In the genomic region with DNA sequence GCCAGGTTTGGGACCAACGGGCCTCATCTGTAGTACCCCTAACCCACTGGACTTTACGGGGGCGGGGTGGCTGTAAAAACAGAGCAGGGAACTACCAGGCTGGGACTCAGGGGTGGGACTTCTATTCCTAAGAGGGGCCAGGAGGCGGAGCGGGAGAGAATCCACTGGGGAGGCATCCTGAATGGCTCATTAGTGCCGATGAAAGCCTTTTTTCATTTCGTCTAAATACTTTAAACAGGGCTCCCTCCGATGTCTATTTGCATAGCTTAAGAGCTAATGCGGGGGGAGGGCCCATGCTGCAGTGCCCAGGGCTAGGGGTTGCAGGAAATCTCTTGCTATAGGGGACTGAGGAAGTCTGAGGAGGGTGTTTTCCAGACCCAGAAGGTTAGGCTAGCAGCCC, we compare ENCODE assay signal across 11 mouse cellular contexts. TPM values are rescaled to one million over a fixed set of nuclear protein-coding genes. Genes with fewer than 3 reads are reported as not detected.
DNase-seq lines count a peak whose midpoint lies in the region; ATAC-seq and TF ChIP-seq lines count a peak whose summit lies in the region.
"Had no signal": no experiment of that assay in that cellular context is flagged by ENCODE, and none has a peak within 500 bp of the region (broad histone marks: within the 10 kb centered on the region; RNA-seq: fewer than 3 reads in every experiment).

No protein-coding gene starts in this region.

- no peak overlapping the region for H3K9ac ChIP-seq in neural tube, embryonic 11.5 days (ENCODE audit: low read length)
- H3K9ac ChIP-seq in forebrain, postnatal 0 days: no peak overlapping the region
- H3K9ac ChIP-seq in stomach, postnatal 0 days (ENCODE audit: low read length): no peak overlapping the region
- H3K9ac ChIP-seq: liver, embryonic 15.5 days had no signal

- no peaks in the 10 kb centered on the region for H3K9me3 ChIP-seq in neural tube, embryonic 11.5 days (ENCODE audit: control insufficient read depth, low read length)
- no peaks in the 10 kb centered on the region for H3K9me3 ChIP-seq in forebrain, postnatal 0 days (ENCODE audit: low read length)
- no peaks in the 10 kb centered on the region for H3K9me3 ChIP-seq in midbrain, embryonic 10.5 days (replicated peaks)
- H3K9me3 ChIP-seq in stomach, postnatal 0 days (ENCODE audit: control insufficient read depth, low read length): no peaks in the 10 kb centered on the region
- H3K9me3 ChIP-seq: liver, embryonic 15.5 days had no signal

- H3K4me3 ChIP-seq in neural tube, embryonic 11.5 days (ENCODE audit: low read depth, low read length): no peak overlapping the region
- H3K4me3 ChIP-seq in forebrain, postnatal 0 days (ENCODE audit: low read depth, low read length): no peak overlapping the region
- peak overlapping the region; percentile 32 for H3K4me3 ChIP-seq in midbrain, embryonic 10.5 days
- H3K4me3 ChIP-seq in stomach, postnatal 0 days (ENCODE audit: low read depth, low read length): no peak overlapping the region
- H3K4me3 ChIP-seq in cerebellum, adult 2 months (replicated peaks; ENCODE audit: insufficient read depth, low read depth, low read length): no peak overlapping the region
- H3K4me3 ChIP-seq: heart, adult 2 months; liver, embryonic 15.5 days had no signal

- H3K27ac ChIP-seq in neural tube, embryonic 11.5 days (ENCODE audit: low read depth, low read length): no peak overlapping the region
- H3K27ac ChIP-seq in forebrain, postnatal 0 days (ENCODE audit: low read depth, low read length): peak overlapping the region; percentile 62
- H3K27ac ChIP-seq in midbrain, embryonic 10.5 days (replicated peaks): peak overlapping the region; percentile 56
- H3K27ac ChIP-seq in stomach, postnatal 0 days (replicated peaks): no peak overlapping the region
- no peak overlapping the region for H3K27ac ChIP-seq in cerebellum, adult 2 months (ENCODE audit: insufficient read depth, low read length)
- H3K27ac ChIP-seq: heart, adult 2 months; liver, embryonic 15.5 days had no signal

- H3K36me3 ChIP-seq in neural tube, embryonic 11.5 days (ENCODE audit: control insufficient read depth, insufficient read depth, low read length): no peaks in the 10 kb centered on the region
- 0 out of 2 replicates have a peak, but pooled peaks cover 5% of the 10 kb centered on the region for H3K36me3 ChIP-seq in forebrain, postnatal 0 days (ENCODE audit: insufficient read depth)
- H3K36me3 ChIP-seq in midbrain, embryonic 10.5 days: no peaks in the 10 kb centered on the region
- no peaks in the 10 kb centered on the region for H3K36me3 ChIP-seq in stomach, postnatal 0 days (ENCODE audit: control insufficient read depth, insufficient read depth, low read length)
- H3K36me3 ChIP-seq: liver, embryonic 15.5 days had no signal

- TF ChIP-seq CTCF in forebrain, postnatal 0 days (IDR thresholded peaks at IDR 0.05; ENCODE audit: low read depth): no peak
- no peak for TF ChIP-seq CTCF in stomach, postnatal 0 days (IDR thresholded peaks at IDR 0.05; ENCODE audit: low read depth)
- no peak for TF ChIP-seq CTCF in cerebellum, adult 2 months (IDR thresholded peaks at IDR 0.05; ENCODE audit: borderline replicate concordance, insufficient read depth, low read depth, low read length)

- H3K27me3 ChIP-seq in neural tube, embryonic 11.5 days (ENCODE audit: control insufficient read depth, insufficient read depth, low read length): peaks cover 29% of the 10 kb centered on the region
- no peaks in the 10 kb centered on the region for H3K27me3 ChIP-seq in forebrain, postnatal 0 days (ENCODE audit: insufficient read depth, low read length)
- H3K27me3 ChIP-seq in midbrain, embryonic 10.5 days (ENCODE audit: low read depth, poor library complexity, severe bottlenecking): peaks cover 83% of the 10 kb centered on the region
- no peaks in the 10 kb centered on the region for H3K27me3 ChIP-seq in stomach, postnatal 0 days (ENCODE audit: control insufficient read depth, insufficient read depth, low read length)
- H3K27me3 ChIP-seq in cerebellum, adult 2 months (ENCODE audit: control insufficient read depth, insufficient read depth, low read length): no peaks in the 10 kb centered on the region

- H3K4me2 ChIP-seq in neural tube, embryonic 11.5 days (ENCODE audit: low read depth): no peak overlapping the region
- H3K4me2 ChIP-seq in forebrain, postnatal 0 days (ENCODE audit: low read depth): peak overlapping the region; percentile 33
- H3K4me2 ChIP-seq in stomach, postnatal 0 days (replicated peaks; ENCODE audit: low read depth): no peak overlapping the region
- H3K4me2 ChIP-seq: liver, embryonic 15.5 days had no signal

- H3K4me1 ChIP-seq in neural tube, embryonic 11.5 days (ENCODE audit: control insufficient read depth, insufficient read depth, low read length): peaks cover 6% of the 10 kb centered on the region; the same call in 1 of the 2 replicates
- peaks cover 18% of the 10 kb centered on the region; the same call in 1 of the 2 replicates for H3K4me1 ChIP-seq in forebrain, postnatal 0 days (ENCODE audit: insufficient read depth)
- peaks cover 32% of the 10 kb centered on the region for H3K4me1 ChIP-seq in midbrain, embryonic 10.5 days
- no peaks in the 10 kb centered on the region for H3K4me1 ChIP-seq in stomach, postnatal 0 days (replicated peaks; ENCODE audit: control insufficient read depth, insufficient read depth)
- peaks cover 42% of the 10 kb centered on the region for H3K4me1 ChIP-seq in cerebellum, adult 2 months (ENCODE audit: control insufficient read depth, insufficient read depth, low read length)
- H3K4me1 ChIP-seq: liver, embryonic 15.5 days had no signal

- peak; percentile 50 for ATAC-seq in neural tube, embryonic 11.5 days (ENCODE audit: insufficient read depth, low FRiP score, low TSS enrichment)
- peak; percentile 69 for ATAC-seq in forebrain, postnatal 0 days
- ATAC-seq in stomach, postnatal 0 days (ENCODE audit: low FRiP score, low TSS enrichment): no peak

- DNase-seq in neural tube, embryonic 11.5 days (ENCODE audit: low spot score): peak; percentile 62
- no peak for DNase-seq in neural tube, embryonic 10.5 days (ENCODE audit: extremely low spot score, low spot score)
- peak; percentile 70 for DNase-seq in forebrain, postnatal 0 days
- peak; percentile 30 for DNase-seq in midbrain, embryonic 10.5 days (ENCODE audit: low spot score)
- no peak for DNase-seq in stomach, postnatal 0 days (ENCODE audit: low spot score)
- no peak for DNase-seq in testis, postnatal 14 days (ENCODE audit: low spot score)
- no peak for DNase-seq in ovary, postnatal 14 days (ENCODE audit: low spot score)
- no peak for DNase-seq in cerebellum, adult 2 months
- DNase-seq: heart, adult 2 months; layer of hippocampus, adult 9-11 months had no signal

- no peak for TF ChIP-seq POLR2A in cerebellum, adult 2 months (IDR thresholded peaks at IDR 0.05; ENCODE audit: borderline replicate concordance, insufficient read depth, low read length)

- TF ChIP-seq EP300 in stomach, postnatal 0 days (optimal IDR thresholded peaks at IDR 0.05): no peak

- 3% methylated on average over 9 of the region's 9 CpGs for WGBS in neural tube, embryonic 11.5 days
- 7% methylated on average over 9 of the region's 9 CpGs for WGBS in forebrain, postnatal 0 days
- 5% methylated on average over 9 of the region's 9 CpGs for WGBS in midbrain, embryonic 10.5 days
- 9% methylated on average over 9 of the region's 9 CpGs for WGBS in stomach, postnatal 0 days
- WGBS in cerebellum, adult 2 months: 64% methylated on average over 9 of the region's 9 CpGs

RNA-seq across cellular contexts. Expression of gene Sez6, which starts 17.3 kb away (rescaled TPM):
- polyA plus RNA-seq in neural tube, embryonic 11.5 days (2014; fragmentation: Nextera tagmentation; extraction: Ambion mirVana): 12.4 and 13.8 TPM in 2 replicates
- 150 and 194 TPM in 2 replicates for total RNA-seq in forebrain, postnatal 0 days (2014; rRNA removed)
- polyA plus RNA-seq in forebrain, postnatal 0 days (2015; fragmentation: Nextera tagmentation; extraction: Ambion mirVana): 183 and 214 TPM in 2 replicates
- polyA plus RNA-seq in midbrain, embryonic 10.5 days (2016; fragmentation: Nextera tagmentation; extraction: Ambion mirVana): 3.5 and 7.1 TPM in 2 replicates
- 1.2 and 1.4 TPM in 2 replicates for polyA plus RNA-seq in stomach, postnatal 0 days (2015; fragmentation: Nextera tagmentation; extraction: Ambion mirVana)
- polyA plus RNA-seq in cerebellum, adult 2 months (2012; rRNA removed): 71.0 and 76.9 TPM in 2 replicates

RNA-seq across cellular contexts. Expression of gene Phf12, which starts 34.7 kb away (rescaled TPM):
- 17.8 and 19.6 TPM in 2 replicates for polyA plus RNA-seq in neural tube, embryonic 11.5 days (2014; fragmentation: Nextera tagmentation; extraction: Ambion mirVana)
- 35.9 and 49.3 TPM in 2 replicates for total RNA-seq in forebrain, postnatal 0 days (2014; rRNA removed)
- polyA plus RNA-seq in forebrain, postnatal 0 days (2015; fragmentation: Nextera tagmentation; extraction: Ambion mirVana): 6.2 and 9.1 TPM in 2 replicates
- polyA plus RNA-seq in midbrain, embryonic 10.5 days (2016; fragmentation: Nextera tagmentation; extraction: Ambion mirVana): 15.8 and 19.0 TPM in 2 replicates
- 5.3 and 6.9 TPM in 2 replicates for polyA plus RNA-seq in stomach, postnatal 0 days (2015; fragmentation: Nextera tagmentation; extraction: Ambion mirVana)
- polyA plus RNA-seq in cerebellum, adult 2 months (2012; rRNA removed): 50.1 and 51.9 TPM in 2 replicates

RNA-seq across cellular contexts. Expression of gene Pipox, which starts 54.0 kb away (rescaled TPM):
- polyA plus RNA-seq in neural tube, embryonic 11.5 days (2014; fragmentation: Nextera tagmentation; extraction: Ambion mirVana): 2.6 and 4.0 TPM in 2 replicates
- 3.8 and 6.8 TPM in 2 replicates for total RNA-seq in forebrain, postnatal 0 days (2014; rRNA removed)
- polyA plus RNA-seq in forebrain, postnatal 0 days (2015; fragmentation: Nextera tagmentation; extraction: Ambion mirVana): 3.7 and 4.2 TPM in 2 replicates
- polyA plus RNA-seq in midbrain, embryonic 10.5 days (2016; fragmentation: Nextera tagmentation; extraction: Ambion mirVana): 9.0 and 16.5 TPM in 2 replicates
- polyA plus RNA-seq in stomach, postnatal 0 days (2015; fragmentation: Nextera tagmentation; extraction: Ambion mirVana): 8.4 and 10.1 TPM in 2 replicates
- 6.8 and 9.0 TPM in 2 replicates for polyA plus RNA-seq in cerebellum, adult 2 months (2012; rRNA removed)

Comparison
In these comparisons a context has a peak if more than half of its experiments do, and no peak if none do; other contexts are left out.
1. DNase-seq: peak in neural tube, embryonic 11.5 days (single experiment), forebrain, postnatal 0 days (single experiment) and midbrain, embryonic 10.5 days (single experiment); none in neural tube, embryonic 10.5 days (single experiment), stomach, postnatal 0 days (single experiment), testis, postnatal 14 days (single experiment), ovary, postnatal 14 days (single experiment) and cerebellum, adult 2 months (0 of 2).
2. H3K27ac ChIP-seq: peak in forebrain, postnatal 0 days (single experiment) and midbrain, embryonic 10.5 days (single experiment); none in neural tube, embryonic 11.5 days (single experiment), stomach, postnatal 0 days (single experiment) and cerebellum, adult 2 months (single experiment).